Mouse (Mus musculus) cerebellum, adult 2 months (tissue): ENCODE results near the gene Gm49450. TPM values are rescaled to one million over a fixed set of nuclear protein-coding genes. Genes with fewer than 3 reads are reported as not detected.
A peak's percentile ranks its signal among the peaks of the same experiment; 100 is the strongest.
"Not testable (repeated sequence)": the region's sequence is repeated elsewhere in the genome, so short reads cannot be mapped to it uniquely, and the experiment has no call there.

Source experiments
- DNase-seq, 2 experiments: peaks; one replicate each; pipeline ENCODE4 v3.0.0; 2021
- H3K27ac ChIP-seq: fragments of 200-500 bp; 2 replicates; pipeline ENCODE4 v1.5.1; 2012; ENCODE audit warnings: low read length, control low read depth, inconsistent platforms; ENCODE audit not compliant: insufficient read depth
- H3K27me3 ChIP-seq: fragments of 200-500 bp; 2 replicates; pipeline ENCODE4 v1.6.1; 2012; ENCODE audit warnings: inconsistent platforms, mild to moderate bottlenecking, low read length, moderate library complexity; ENCODE audit not compliant: control insufficient read depth, insufficient read depth
- H3K4me1 ChIP-seq: fragments of 200-500 bp; 2 replicates; pipeline ENCODE4 v1.6.1; 2011; ENCODE audit warnings: low read length; ENCODE audit not compliant: control insufficient read depth, insufficient read depth
- H3K4me3 ChIP-seq: fragments of 200-500 bp; replicated peaks from 2 replicates; pipeline ENCODE3; 2011; ENCODE audit warnings: mild to moderate bottlenecking, low read depth, low read length, control low read depth; ENCODE audit not compliant: insufficient read depth
- CTCF ChIP-seq: fragments of 200-500 bp; IDR thresholded peaks from 2 replicates; pipeline ENCODE4 v1.5.1; 2011; ENCODE audit warnings: low read depth, mild to moderate bottlenecking, control low read depth, low read length, moderate library complexity, borderline replicate concordance; ENCODE audit not compliant: insufficient read depth
- POLR2A ChIP-seq: fragments of 200-500 bp; IDR thresholded peaks from 2 replicates; pipeline ENCODE4 v1.6.1; 2011; ENCODE audit warnings: low read length, control low read depth, borderline replicate concordance; ENCODE audit not compliant: insufficient read depth
- WGBS: fragments of 180-500 bp; shearing (Covaris S2); methylation state at CpG from one replicate; pipeline ENCODE4 v1.1.7; 2018; 5-methylcytosine and 5-hydroxymethylcytosine counted together
- polyA plus RNA-seq: library from polyadenylated mRNA; depleted of rRNA; stranded (reverse); fragments of >200 nt; gene quantifications from 2 replicates; pipeline ENCODE4 v1.2.3, GENCODE M21; 2012

The Gm49450 gene
- polyA plus RNA-seq, 1 experiment = 0.75 TPM

DNA sequence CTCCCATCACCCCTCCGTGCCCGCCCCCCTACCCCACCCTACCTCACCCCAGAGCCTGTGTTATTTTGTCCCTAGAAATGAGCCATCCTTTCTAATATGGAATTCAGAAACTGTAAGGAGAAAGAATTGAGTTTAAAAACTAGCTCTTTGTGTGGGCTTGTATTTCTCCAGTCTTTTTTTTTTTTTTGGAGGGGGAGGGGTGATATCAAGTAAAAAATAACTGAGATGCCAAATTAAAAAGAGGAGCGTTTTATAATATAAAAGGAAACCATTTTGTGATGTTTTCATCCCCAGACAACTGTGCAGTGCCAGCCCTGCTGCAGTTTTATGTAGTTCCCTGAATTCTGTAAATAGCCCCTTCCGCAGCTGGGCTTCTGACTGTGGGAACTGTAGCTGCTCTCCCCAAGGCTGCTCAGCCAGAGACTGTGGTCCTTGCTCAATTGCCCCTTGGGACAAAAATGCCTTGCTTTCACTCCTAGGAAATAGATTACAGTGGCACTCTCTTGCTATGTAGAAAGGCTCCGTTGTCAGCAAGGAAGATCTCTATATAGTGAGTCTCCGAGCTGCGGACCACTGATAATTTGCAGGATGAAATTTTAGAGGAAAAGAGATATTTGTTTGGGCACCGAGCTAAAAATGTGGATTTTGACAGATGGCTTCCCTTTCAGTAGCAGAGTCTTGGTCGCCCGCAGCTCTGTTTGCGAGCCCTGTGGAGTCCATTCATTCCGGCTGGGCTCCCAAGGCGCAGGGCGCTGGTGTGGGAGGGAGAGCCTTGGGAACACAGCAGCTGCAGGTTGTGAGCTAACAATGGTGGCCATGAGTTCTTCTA is 1.3 kb upstream of the Gm49450 start:
- DNase-seq = peak; percentile 72 to 76
- H3K27ac ChIP-seq = peak overlapping the region; percentile 98
- H3K4me3 ChIP-seq = peak overlapping the region; percentile 59
- WGBS = 3% methylated on average over 14 of the region's 14 CpGs
- H3K27me3 ChIP-seq = no peaks in the 10 kb centered on the region
- TF ChIP-seq POLR2A (0 out of 2 replicates have a peak, but pooled peaks have one; percentile 27), CTCF (no peak)
- H3K4me1 ChIP-seq = peaks cover under 1% of the 10 kb centered on the region; the same call in 1 of the 2 replicates

DNA sequence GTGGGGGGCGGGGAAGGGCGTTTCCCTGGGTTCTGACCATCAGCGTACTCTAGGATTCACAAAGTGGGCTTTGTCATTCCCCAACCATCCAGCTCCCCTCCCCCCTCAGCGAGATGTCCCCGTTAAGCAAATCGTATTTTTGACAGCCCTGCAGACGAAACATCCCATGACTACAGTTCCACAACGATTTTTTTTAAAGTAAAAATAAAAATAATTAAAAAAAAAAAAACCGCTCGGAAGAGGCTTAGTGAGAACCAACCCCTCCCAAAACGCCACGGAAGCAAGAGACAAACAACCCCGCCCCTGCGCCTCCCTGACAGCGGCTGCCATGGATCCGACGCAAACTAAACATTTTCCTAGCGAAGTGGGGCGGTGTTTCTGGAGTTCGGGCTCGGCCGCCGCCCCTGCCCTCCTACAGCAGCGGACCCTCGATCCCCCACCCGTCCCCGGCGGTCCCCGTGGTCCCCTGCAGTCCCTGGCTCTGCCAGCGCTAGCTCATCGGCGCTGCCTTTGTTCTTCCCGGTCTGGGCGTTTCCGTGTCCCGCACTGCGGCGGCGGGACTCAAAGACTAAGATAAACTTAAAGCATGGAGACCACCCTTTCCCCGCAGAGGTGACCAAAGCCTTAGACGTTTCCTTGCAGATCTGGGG is 475 bp downstream of the Gm49450 start:
- TF ChIP-seq POLR2A (no peak), CTCF (peak; percentile 11; the same call in 1 of the 2 replicates)
- WGBS = under 1% methylated on average over 41 of the region's 41 CpGs

DNA sequence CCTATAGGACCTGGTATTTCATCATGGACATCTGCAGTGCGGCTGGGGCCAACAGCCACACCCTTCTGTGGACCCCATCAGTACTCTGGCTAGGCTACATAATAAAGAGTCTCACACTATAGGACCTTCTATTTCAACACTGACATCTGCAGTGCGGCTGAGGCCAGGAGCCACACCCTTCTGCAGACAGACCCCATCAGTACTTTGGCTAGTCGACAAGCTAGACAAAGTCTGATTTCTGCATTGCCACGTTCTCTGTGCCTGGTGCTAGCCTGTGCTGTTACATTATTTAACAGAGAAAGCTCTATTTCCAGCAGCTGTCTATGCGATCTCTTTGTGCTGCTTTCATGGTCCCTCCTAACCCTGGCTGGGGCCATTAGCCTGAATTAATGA is 1.3 kb downstream of the Gm49450 start:
- TF ChIP-seq POLR2A = no peak
- TF ChIP-seq CTCF = no peak
- whole genome bisulfite sequencing = 0% methylated on average over 5 of the region's 5 CpGs
- peak overlapping the region; percentile 94 for H3K4me3 ChIP-seq
- H3K27me3 ChIP-seq = no peaks in the 10 kb centered on the region
- peak in 1 of 2 experiments; percentile 31 for DNase-seq
- H3K27ac ChIP-seq = peak overlapping the region; percentile 88
- peaks cover 4% of the 10 kb centered on the region; the same call in 1 of the 2 replicates for H3K4me1 ChIP-seq

More for the DNA sequence above, 475 bp downstream of the Gm49450 start:
- Histone ChIP-seq H3K4me1 (peaks cover 4% of the 10 kb centered on the region; the same call in 1 of the 2 replicates), H3K4me3 (peak overlapping the region; percentile 94), H3K27ac (peak overlapping the region; percentile 97), H3K27me3 (no peaks in the 10 kb centered on the region)
- peak in 1 of 2 experiments; percentile 80 for DNase-seq

GRCm38 (mm10) chr15:98951122-98952062 is 2.0 kb downstream of the Gm49450 start:
- H3K27me3 ChIP-seq, H3K4me1 ChIP-seq: not testable (repeated sequence)
- WGBS = 5% methylated on average over 11 of the region's 15 CpGs
- Histone ChIP-seq H3K4me3 (peak overlapping the region; percentile 94), H3K27ac (peak overlapping the region; percentile 88; the same call in 1 of the 2 replicates)
- DNase-seq = peak; percentile 53 to 57

GRCm38 (mm10) chr15:98949607-98949892 is 3.8 kb downstream of the Gm49450 start:
- Histone ChIP-seq H3K27me3 (no peaks in the 10 kb centered on the region), H3K4me1 (peaks cover 4% of the 10 kb centered on the region; the same call in 1 of the 2 replicates), H3K27ac (no peak overlapping the region), H3K4me3 (no peak overlapping the region)
- whole genome bisulfite sequencing = 28% methylated on average over 3 of the region's 3 CpGs
- no peak for DNase-seq
- TF ChIP-seq POLR2A = no peak
- no peak for TF ChIP-seq CTCF

DNA sequence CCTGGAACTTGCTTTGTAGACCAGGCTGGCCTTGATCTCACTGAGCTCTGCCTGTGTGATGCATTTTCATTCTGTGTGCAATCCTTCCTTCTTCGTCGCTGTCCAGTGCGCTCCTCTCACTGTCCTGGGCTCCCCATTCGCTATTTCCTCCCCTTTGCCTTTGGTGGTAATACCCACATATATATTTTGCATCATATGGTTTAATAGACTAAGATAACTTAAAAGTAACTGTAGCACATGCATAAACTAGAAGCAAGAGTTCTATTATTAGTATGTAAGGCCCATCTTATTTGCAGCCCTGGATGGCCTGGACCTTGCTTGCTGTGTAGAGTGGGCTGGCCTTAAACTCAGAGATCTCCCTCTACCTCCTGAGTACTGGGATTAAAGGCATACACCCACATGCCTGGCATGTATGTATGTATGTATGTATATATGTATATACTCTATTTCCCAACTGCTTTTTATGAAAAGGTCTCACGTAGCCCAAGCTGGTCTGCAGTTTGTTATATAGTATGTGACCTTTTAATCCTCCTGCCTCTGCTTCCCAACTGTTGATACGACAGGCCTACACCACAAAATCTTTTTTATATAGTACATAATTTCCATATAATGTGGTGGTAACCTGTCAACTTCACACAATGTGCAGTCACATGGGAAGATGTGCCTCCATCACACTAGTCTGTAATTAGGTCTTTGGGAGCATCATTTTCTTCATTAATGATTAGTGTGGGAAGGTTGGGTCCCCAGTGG is 4.3 kb downstream of the Gm49450 start:
- Histone ChIP-seq H3K4me1 (peaks cover 4% of the 10 kb centered on the region; the same call in 1 of the 2 replicates), H3K4me3 (no peak overlapping the region), H3K27ac (no peak overlapping the region), H3K27me3 (no peaks in the 10 kb centered on the region)
- TF ChIP-seq CTCF (no peak), POLR2A (no peak)
- 48% methylated on average over 6 of the region's 6 CpGs for WGBS
- no peak for DNase-seq

DNA sequence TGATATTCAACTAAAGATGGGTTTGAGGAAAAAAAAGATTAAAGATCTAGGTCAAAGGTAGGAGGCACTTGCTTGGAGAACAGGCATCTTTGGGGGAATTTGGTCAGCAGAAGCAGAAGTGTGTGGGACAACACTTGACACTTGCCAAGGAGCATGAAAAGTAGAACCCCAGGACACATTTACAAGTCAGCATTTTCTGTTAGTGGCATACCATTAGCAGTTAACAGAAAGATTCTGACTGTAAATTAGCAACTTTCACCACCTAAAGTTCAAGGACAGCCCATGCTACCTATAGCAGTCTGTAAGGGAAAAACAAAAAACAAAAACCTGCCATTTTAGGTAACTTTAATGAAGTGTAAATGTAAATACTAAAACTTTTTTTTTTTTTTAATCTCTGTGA is 5.0 kb downstream of the Gm49450 start:
- Histone ChIP-seq H3K27me3 (no peaks in the 10 kb centered on the region), H3K27ac (no peak overlapping the region), H3K4me3 (no peak overlapping the region), H3K4me1 (peaks cover 4% of the 10 kb centered on the region; the same call in 1 of the 2 replicates)
- DNase-seq = no peak
- no peak for TF ChIP-seq POLR2A
